Mouse (Mus musculus): ENCODE results near the gene Itgb2. TPM values are rescaled to one million over a fixed set of nuclear protein-coding genes. Genes with fewer than 3 reads are reported as not detected.
A peak's percentile ranks its signal among the peaks of the same experiment; 100 is the strongest.

Itgb2 gene
- polyA plus RNA-seq (2015; fragmentation: Nextera tagmentation; extraction: Ambion mirVana) = 4.7 and 8.7 TPM in 2 replicates

- H3K9me3 ChIP-seq (replicated peaks; ENCODE audit: control insufficient read depth, low read length) = no peaks in the 10 kb centered on the region
- no peak within 1 kb of the TSS; the same call in 1 of the 2 replicates for H3K9ac ChIP-seq (ENCODE audit: low read length)
- 44% methylated on average over 9 of the region's 9 CpGs for WGBS
- ATAC-seq (replicated peaks; ENCODE audit: extremely low read depth, insufficient read depth, low FRiP score) = 0 out of 2 replicates have a peak, but pooled peaks have one; percentile 34
- peak within 1 kb of the TSS; percentile 37; the same call in 1 of the 2 replicates for H3K27ac ChIP-seq (ENCODE audit: low read length)
- no peaks in the 10 kb centered on the region for H3K36me3 ChIP-seq (ENCODE audit: control insufficient read depth, insufficient read depth)
- peak within 1 kb of the TSS; percentile 30 for H3K4me3 ChIP-seq (ENCODE audit: low read length)
- no peaks in the 10 kb centered on the region for H3K27me3 ChIP-seq (ENCODE audit: control insufficient read depth, insufficient read depth, low read length)
- peaks cover 7% of the 10 kb centered on the region for H3K4me1 ChIP-seq (ENCODE audit: control insufficient read depth, insufficient read depth, low read length)
- H3K4me2 ChIP-seq (ENCODE audit: low read depth, low read length) = peak within 1 kb of the TSS; percentile 17
Measured at GRCm38 (mm10) chr10:77530140-77530539, at the start of gene Itgb2. Gene Itgb2 (plus strand): TSS chr10:77530252.

- no peak for ATAC-seq (replicated peaks; ENCODE audit: extremely low read depth, insufficient read depth, low FRiP score)
- peaks cover 4% of the 10 kb centered on the region; the same call in 1 of the 2 replicates for H3K36me3 ChIP-seq (ENCODE audit: control insufficient read depth, insufficient read depth)
- no peak overlapping the region for H3K4me3 ChIP-seq (ENCODE audit: low read length)
- H3K9me3 ChIP-seq (replicated peaks; ENCODE audit: control insufficient read depth, low read length) = no peaks in the 10 kb centered on the region
- no peak overlapping the region for H3K9ac ChIP-seq (ENCODE audit: low read length)
- H3K27ac ChIP-seq (ENCODE audit: low read length) = no peak overlapping the region
- no peak overlapping the region for H3K4me2 ChIP-seq (ENCODE audit: low read depth, low read length)
- H3K4me1 ChIP-seq (ENCODE audit: control insufficient read depth, insufficient read depth, low read length) = peaks cover 24% of the 10 kb centered on the region
- H3K27me3 ChIP-seq (ENCODE audit: control insufficient read depth, insufficient read depth, low read length) = no peaks in the 10 kb centered on the region
Measured at GRCm38 (mm10) chr10:77481814-77482213, 48.2 kb upstream of the Itgb2 start.

- H3K27me3 ChIP-seq (ENCODE audit: control insufficient read depth, insufficient read depth, low read length) = no peaks in the 10 kb centered on the region
- peak overlapping the region; percentile 89 for H3K27ac ChIP-seq (ENCODE audit: low read length)
- H3K4me3 ChIP-seq (ENCODE audit: low read length) = no peak overlapping the region
- H3K9ac ChIP-seq (ENCODE audit: low read length) = peak overlapping the region; percentile 51
- 7% methylated on average over 18 of the region's 18 CpGs for WGBS
- peaks cover 24% of the 10 kb centered on the region for H3K4me1 ChIP-seq (ENCODE audit: control insufficient read depth, insufficient read depth, low read length)
- H3K36me3 ChIP-seq (ENCODE audit: control insufficient read depth, insufficient read depth) = peaks cover 26% of the 10 kb centered on the region
- peak overlapping the region; percentile 36 for H3K4me2 ChIP-seq (ENCODE audit: low read depth, low read length)
- no peaks in the 10 kb centered on the region for H3K9me3 ChIP-seq (replicated peaks; ENCODE audit: control insufficient read depth, low read length)
- ATAC-seq (replicated peaks; ENCODE audit: extremely low read depth, insufficient read depth, low FRiP score) = peak; percentile 85
Measured at GRCm38 (mm10) chr10:77484205-77484935, 45.7 kb upstream of the Itgb2 start.

GRCm38 (mm10) chr10:77485786-77486185 is 44.3 kb upstream of the Itgb2 start:
- H3K9ac ChIP-seq (ENCODE audit: low read length) = no peak overlapping the region

GRCm38 (mm10) chr10:77488168-77488567 is 41.9 kb upstream of the Itgb2 start:
- Histone ChIP-seq H3K9me3 (replicated peaks; ENCODE audit: control insufficient read depth, low read length) (no peaks in the 10 kb centered on the region), H3K36me3 (ENCODE audit: control insufficient read depth, insufficient read depth) (peaks cover 43% of the 10 kb centered on the region), H3K4me2 (ENCODE audit: low read depth, low read length) (no peak overlapping the region), H3K4me3 (ENCODE audit: low read length) (no peak overlapping the region), H3K4me1 (ENCODE audit: control insufficient read depth, insufficient read depth, low read length) (peaks cover 17% of the 10 kb centered on the region), H3K27ac (ENCODE audit: low read length) (no peak overlapping the region), H3K27me3 (ENCODE audit: control insufficient read depth, insufficient read depth, low read length) (no peaks in the 10 kb centered on the region), H3K9ac (ENCODE audit: low read length) (no peak overlapping the region)
- WGBS = 94% methylated on average over 7 of the region's 7 CpGs
- no peak for ATAC-seq (replicated peaks; ENCODE audit: extremely low read depth, insufficient read depth, low FRiP score)

More at GRCm38 (mm10) chr10:77485786-77486185, 44.3 kb upstream of the Itgb2 start:
- 85% methylated on average over 3 of the region's 3 CpGs for WGBS
- no peak for ATAC-seq (replicated peaks; ENCODE audit: extremely low read depth, insufficient read depth, low FRiP score)
- Histone ChIP-seq H3K9me3 (replicated peaks; ENCODE audit: control insufficient read depth, low read length) (no peaks in the 10 kb centered on the region), H3K27ac (ENCODE audit: low read length) (no peak overlapping the region), H3K27me3 (ENCODE audit: control insufficient read depth, insufficient read depth, low read length) (no peaks in the 10 kb centered on the region), H3K4me2 (ENCODE audit: low read depth, low read length) (no peak overlapping the region), H3K36me3 (ENCODE audit: control insufficient read depth, insufficient read depth) (peaks cover 36% of the 10 kb centered on the region), H3K4me3 (ENCODE audit: low read length) (no peak overlapping the region), H3K4me1 (ENCODE audit: control insufficient read depth, insufficient read depth, low read length) (peaks cover 24% of the 10 kb centered on the region)

- Histone ChIP-seq H3K9ac (ENCODE audit: low read length) (no peak overlapping the region), H3K27ac (ENCODE audit: low read length) (no peak overlapping the region), H3K4me2 (ENCODE audit: low read depth, low read length) (no peak overlapping the region), H3K4me1 (ENCODE audit: control insufficient read depth, insufficient read depth, low read length) (no peaks in the 10 kb centered on the region), H3K9me3 (replicated peaks; ENCODE audit: control insufficient read depth, low read length) (no peaks in the 10 kb centered on the region), H3K27me3 (ENCODE audit: control insufficient read depth, insufficient read depth, low read length) (no peaks in the 10 kb centered on the region), H3K4me3 (ENCODE audit: low read length) (no peak overlapping the region), H3K36me3 (ENCODE audit: control insufficient read depth, insufficient read depth) (peaks cover 49% of the 10 kb centered on the region)
- ATAC-seq (replicated peaks; ENCODE audit: extremely low read depth, insufficient read depth, low FRiP score) = no peak
- 88% methylated on average over 6 of the region's 6 CpGs for WGBS
Measured at GRCm38 (mm10) chr10:77491585-77491984, 38.5 kb upstream of the Itgb2 start.

GRCm38 (mm10) chr10:77492885-77493284 is 37.2 kb upstream of the Itgb2 start:
- Histone ChIP-seq H3K4me1 (ENCODE audit: control insufficient read depth, insufficient read depth, low read length) (no peaks in the 10 kb centered on the region), H3K4me3 (ENCODE audit: low read length) (no peak overlapping the region), H3K9me3 (replicated peaks; ENCODE audit: control insufficient read depth, low read length) (no peaks in the 10 kb centered on the region), H3K27me3 (ENCODE audit: control insufficient read depth, insufficient read depth, low read length) (no peaks in the 10 kb centered on the region), H3K9ac (ENCODE audit: low read length) (no peak overlapping the region), H3K4me2 (ENCODE audit: low read depth, low read length) (no peak overlapping the region), H3K36me3 (ENCODE audit: control insufficient read depth, insufficient read depth) (peaks cover 42% of the 10 kb centered on the region), H3K27ac (ENCODE audit: low read length) (no peak overlapping the region)
- 96% methylated on average over 3 of the region's 3 CpGs for WGBS
- ATAC-seq (replicated peaks; ENCODE audit: extremely low read depth, insufficient read depth, low FRiP score) = no peak

GRCm38 (mm10) chr10:77497185-77497584 is 32.9 kb upstream of the Itgb2 start:
- WGBS = 95% methylated on average over 13 of the region's 13 CpGs
- Histone ChIP-seq H3K27me3 (ENCODE audit: control insufficient read depth, insufficient read depth, low read length) (no peaks in the 10 kb centered on the region), H3K4me2 (ENCODE audit: low read depth, low read length) (no peak overlapping the region), H3K9me3 (replicated peaks; ENCODE audit: control insufficient read depth, low read length) (no peaks in the 10 kb centered on the region), H3K4me3 (ENCODE audit: low read length) (no peak overlapping the region), H3K9ac (ENCODE audit: low read length) (no peak overlapping the region), H3K36me3 (ENCODE audit: control insufficient read depth, insufficient read depth) (peaks cover 18% of the 10 kb centered on the region; the same call in 1 of the 2 replicates), H3K4me1 (ENCODE audit: control insufficient read depth, insufficient read depth, low read length) (0 out of 2 replicates have a peak, but pooled peaks cover 2% of the 10 kb centered on the region), H3K27ac (ENCODE audit: low read length) (no peak overlapping the region)
- no peak for ATAC-seq (replicated peaks; ENCODE audit: extremely low read depth, insufficient read depth, low FRiP score)

- no peak overlapping the region for H3K27ac ChIP-seq (ENCODE audit: low read length)
- H3K4me1 ChIP-seq (ENCODE audit: control insufficient read depth, insufficient read depth, low read length) = 0 out of 2 replicates have a peak, but pooled peaks cover 2% of the 10 kb centered on the region
- H3K9ac ChIP-seq (ENCODE audit: low read length) = no peak overlapping the region
- H3K4me2 ChIP-seq (ENCODE audit: low read depth, low read length) = no peak overlapping the region
- H3K27me3 ChIP-seq (ENCODE audit: control insufficient read depth, insufficient read depth, low read length) = no peaks in the 10 kb centered on the region
- no peak overlapping the region for H3K4me3 ChIP-seq (ENCODE audit: low read length)
- peaks cover 11% of the 10 kb centered on the region; the same call in 1 of the 2 replicates for H3K36me3 ChIP-seq (ENCODE audit: control insufficient read depth, insufficient read depth)
- WGBS = 79% methylated on average over 6 of the region's 6 CpGs
- ATAC-seq (replicated peaks; ENCODE audit: extremely low read depth, insufficient read depth, low FRiP score) = no peak
- H3K9me3 ChIP-seq (replicated peaks; ENCODE audit: control insufficient read depth, low read length) = no peaks in the 10 kb centered on the region
Measured at GRCm38 (mm10) chr10:77498254-77498653, 31.8 kb upstream of the Itgb2 start.

Measured in heart, embryonic 16.5 days (tissue).